Comparison of ENCODE assay signal across 8 mouse cellular contexts in genomic region chr13:24338343-24338861, GRCm38 (mm10). TPM values are rescaled to one million over a fixed set of nuclear protein-coding genes. Genes with fewer than 3 reads are reported as not detected.
DNase-seq lines count a peak whose midpoint lies in the region; ATAC-seq and TF ChIP-seq lines count a peak whose summit lies in the region.

No protein-coding gene starts in this region.

- TF ChIP-seq POLR2A in MEL (IDR thresholded peaks at IDR 0.05; ENCODE audit: control insufficient read depth in 1 of 2, insufficient read depth in 1 of 2, low read depth in 1 of 2, low read length in 2 of 2, poor library complexity in 1 of 2): no peak

- ATAC-seq in intestine, embryonic 16.5 days: peak; percentile 50

- H3K36me3 ChIP-seq in MEL (ENCODE audit: control insufficient read depth in 1 of 2, insufficient read depth in 2 of 2, low read length in 2 of 2): 0 out of 4 replicates have a peak, but pooled peaks cover 0 to 6% of the 10 kb centered on the region in 2 experiments
- H3K36me3 ChIP-seq in intestine, embryonic 16.5 days (ENCODE audit: control insufficient read depth, insufficient read depth, low read length): no peaks in the 10 kb centered on the region
- no peaks in the 10 kb centered on the region for H3K36me3 ChIP-seq in midbrain, embryonic 10.5 days

- no peak for TF ChIP-seq RAD21 in MEL (IDR thresholded peaks at IDR 0.05; ENCODE audit: low read depth, low read length)

- peaks cover 1 to 4% of the 10 kb centered on the region in 2 experiments; a peak in 2 of 4 replicates for H3K27me3 ChIP-seq in MEL (ENCODE audit: control insufficient read depth in 1 of 2, insufficient read depth in 2 of 2, low read length in 2 of 2)
- no peaks in the 10 kb centered on the region for H3K27me3 ChIP-seq in intestine, embryonic 16.5 days (replicated peaks; ENCODE audit: control insufficient read depth, insufficient read depth, low read length)
- no peaks in the 10 kb centered on the region for H3K27me3 ChIP-seq in midbrain, embryonic 10.5 days (ENCODE audit: low read depth, poor library complexity, severe bottlenecking)

- H3K4me3 ChIP-seq in MEL (ENCODE audit: control insufficient read depth in 1 of 2, insufficient read depth in 1 of 2, low read depth in 2 of 2, low read length in 2 of 2): peak overlapping the region in 1 of 2 experiments; percentile 20; a peak in 1 of 4 replicates
- H3K4me3 ChIP-seq in intestine, embryonic 16.5 days (ENCODE audit: low read length): no peak overlapping the region
- no peak overlapping the region for H3K4me3 ChIP-seq in midbrain, embryonic 10.5 days

- H3K4me2 ChIP-seq in intestine, embryonic 16.5 days (ENCODE audit: low read depth, low read length): no peak overlapping the region

- peaks cover 0 to 7% of the 10 kb centered on the region in 2 experiments; a peak in 2 of 4 replicates for H3K4me1 ChIP-seq in MEL (ENCODE audit: control insufficient read depth in 1 of 2, insufficient read depth in 2 of 2, low read length in 2 of 2)
- no peaks in the 10 kb centered on the region for H3K4me1 ChIP-seq in intestine, embryonic 16.5 days (ENCODE audit: control insufficient read depth, insufficient read depth, low read length)
- no peaks in the 10 kb centered on the region for H3K4me1 ChIP-seq in midbrain, embryonic 10.5 days

- no peaks in the 10 kb centered on the region for H3K9me3 ChIP-seq in MEL (replicated peaks; ENCODE audit: insufficient read depth, low read length)
- no peaks in the 10 kb centered on the region for H3K9me3 ChIP-seq in intestine, embryonic 16.5 days (ENCODE audit: control insufficient read depth, low read length)
- no peaks in the 10 kb centered on the region for H3K9me3 ChIP-seq in midbrain, embryonic 10.5 days (replicated peaks)

- no peaks in the 10 kb centered on the region for H3K79me2 ChIP-seq in MEL (ENCODE audit: control insufficient read depth, insufficient read depth, low read length, poor library complexity)

- H3K9ac ChIP-seq in MEL (ENCODE audit: control insufficient read depth, low read depth, low read length, poor library complexity, severe bottlenecking): no peak overlapping the region
- no peak overlapping the region for H3K9ac ChIP-seq in intestine, embryonic 16.5 days (ENCODE audit: low read depth, low read length)

- peak; percentile 62 for DNase-seq in MEL (ENCODE audit: low read depth, low spot score)
- peak; percentile 30 for DNase-seq in c-Kit-positive CD71-negative TER-119-negative erythroid progenitor cells, embryonic 14.5 days (ENCODE audit: low read depth)
- DNase-seq in lung, postnatal 4 days: peak; percentile 47 to 52
- no peak for DNase-seq in midbrain, embryonic 10.5 days (ENCODE audit: low spot score)
- no peak for DNase-seq in frontal cortex, adult 2 months (ENCODE audit: extremely low spot score in 1 of 2, low spot score in 1 of 2)
- DNase-seq in right cerebral cortex, postnatal 4 days: no peak
- DNase-seq in ovary, adult 18-20 months (ENCODE audit: low spot score): no peak

- H3K27ac ChIP-seq in MEL (ENCODE audit: control insufficient read depth, low read depth, low read length): no peak overlapping the region
- H3K27ac ChIP-seq in intestine, embryonic 16.5 days (ENCODE audit: low read length): no peak overlapping the region
- no peak overlapping the region for H3K27ac ChIP-seq in midbrain, embryonic 10.5 days (replicated peaks)

- TF ChIP-seq EP300 in MEL (IDR thresholded peaks at IDR 0.05; ENCODE audit: low read depth in 1 of 2, low read length in 2 of 2): no peak

- 51% methylated on average over 4 of the region's 4 CpGs for WGBS in intestine, embryonic 16.5 days
- WGBS in midbrain, embryonic 10.5 days: 77% methylated on average over 4 of the region's 4 CpGs

- no peak for TF ChIP-seq CTCF in MEL (IDR thresholded peaks at IDR 0.05 in 2 of 3, conservative IDR thresholded peaks at IDR 0.05 in 1 of 3; ENCODE audit: control insufficient read depth in 1 of 3, insufficient read depth in 1 of 3, low read depth in 2 of 3, low read length in 3 of 3, poor library complexity in 1 of 3, severe bottlenecking in 1 of 3)

TF ChIP-seq in MEL, 35 proteins besides CTCF, POLR2A, EP300 and RAD21:
- TF ChIP-seq MYC (IDR thresholded peaks at IDR 0.05; ENCODE audit: low read depth, low read length) (0 out of 2 replicates have a peak, but pooled peaks have one; percentile 23), CHD2 (IDR thresholded peaks at IDR 0.05; ENCODE audit: low read length) (no peak)

RNA-seq across cellular contexts. Expression of gene Cmah, which starts 11.2 kb away (rescaled TPM):
- total RNA-seq in MEL (2012; rRNA removed): 2.2 and 2.3 TPM in 2 replicates
- 1 to 10 TPM in 1 of 2 experiments, not detected in 1; 1.4 TPM for polyA plus RNA-seq in MEL (2012; ENCODE audit: insufficient read depth in 1 of 2, insufficient read length in 2 of 2, low read depth in 1 of 2, low replicate concordance in 2 of 2, missing spikeins in 1 of 2)
- 0.27 and 0.49 TPM in 2 replicates for polyA plus RNA-seq in intestine, embryonic 16.5 days (2015; fragmentation: Nextera tagmentation; extraction: Ambion mirVana)
- polyA plus RNA-seq in midbrain, embryonic 10.5 days (2016; fragmentation: Nextera tagmentation; extraction: Ambion mirVana): 0.34 and 0.42 TPM in 2 replicates
- polyA plus RNA-seq in frontal cortex, adult 2 months (2012; rRNA removed): 0.10 and 0.11 TPM in 2 replicates

RNA-seq across cellular contexts. Expression of gene Carmil1, which starts 57.8 kb away (rescaled TPM):
- 0.07 and 0.15 TPM in 2 replicates for total RNA-seq in MEL (2012; rRNA removed)
- polyA plus RNA-seq in MEL (2012; ENCODE audit: insufficient read depth in 1 of 2, insufficient read length in 2 of 2, low read depth in 1 of 2, low replicate concordance in 2 of 2, missing spikeins in 1 of 2): 1 to 10 TPM in 1 of 2 experiments, not detected in 1; 1.2 TPM
- polyA plus RNA-seq in intestine, embryonic 16.5 days (2015; fragmentation: Nextera tagmentation; extraction: Ambion mirVana): 33.1 and 41.5 TPM in 2 replicates
- polyA plus RNA-seq in midbrain, embryonic 10.5 days (2016; fragmentation: Nextera tagmentation; extraction: Ambion mirVana): 17.5 and 20.7 TPM in 2 replicates
- polyA plus RNA-seq in frontal cortex, adult 2 months (2012; rRNA removed): 36.1 and 37.7 TPM in 2 replicates

Comparison
In these comparisons a context has a peak if more than half of its experiments do, and no peak if none do; other contexts are left out.
1. DNase-seq: peak in MEL (single experiment), c-Kit-positive CD71-negative TER-119-negative erythroid progenitor cells, embryonic 14.5 days (single experiment) and lung, postnatal 4 days (2 of 2); none in midbrain, embryonic 10.5 days (single experiment), frontal cortex, adult 2 months (0 of 2), right cerebral cortex, postnatal 4 days (single experiment) and ovary, adult 18-20 months (single experiment).